Mouse (Mus musculus): ENCODE data around the gene Plxna4. TPM values are rescaled to one million over a fixed set of nuclear protein-coding genes. Genes with fewer than 3 reads are reported as not detected.

Gene Plxna4
- total and polyA plus RNA-seq, 3 experiments: not detected

DNA sequence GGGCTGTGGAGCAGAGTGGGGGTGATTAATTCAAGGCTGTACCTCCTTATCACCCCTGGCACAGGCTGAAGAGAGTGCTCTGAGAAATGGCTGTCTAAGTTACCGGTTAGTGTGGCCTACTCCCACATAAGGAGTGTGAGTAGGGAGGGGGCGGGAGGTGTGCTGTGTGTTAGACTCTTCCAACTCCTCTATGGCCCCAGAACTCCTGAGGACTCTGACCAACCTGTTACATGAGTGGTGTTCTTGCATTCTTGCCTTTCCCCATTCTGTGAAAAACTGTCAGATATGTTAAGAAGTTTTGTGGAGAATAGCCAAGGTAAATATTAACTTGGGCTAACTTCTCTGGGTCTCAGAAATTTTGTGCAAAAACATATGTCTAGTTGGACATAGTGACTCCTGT, 201.1 kb downstream of the Plxna4 start:
- no peak overlapping the region for H3K27ac ChIP-seq (ENCODE audit: insufficient read depth, low read depth)
- dilution Hi-C loops (cut with MboI; ENCODE audit: extremely low pct_ligation_motif_present, extremely low pct_unique_long_range_greater_than_20kb, low sequenced_read_pairs): no loop called here

DNA sequence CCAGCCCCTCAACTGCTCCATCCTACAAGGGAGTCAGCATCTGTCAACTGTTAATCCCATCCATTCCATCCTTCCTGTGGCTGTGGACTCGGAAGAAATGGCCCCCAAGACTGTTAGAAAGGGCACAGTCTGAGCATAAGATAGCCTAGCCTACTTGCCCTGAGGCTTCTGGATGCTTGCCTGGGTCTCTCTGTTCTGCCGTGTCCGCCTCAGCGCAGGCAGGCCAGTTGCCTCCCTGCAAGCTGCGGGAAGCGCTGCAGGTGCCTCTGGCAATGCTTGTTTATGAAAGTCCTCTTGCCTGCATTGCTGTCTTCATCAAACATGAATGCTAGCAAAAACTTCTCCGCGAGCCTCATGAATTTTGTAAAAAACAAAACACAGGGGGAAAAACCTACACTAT, 203.1 kb downstream of the Plxna4 start:
- H3K27ac ChIP-seq (ENCODE audit: insufficient read depth, low read depth): no peak overlapping the region
- DNase-seq (ENCODE audit: extremely low read depth): no peak
- peaks cover 65% of the 10 kb centered on the region for H3K27me3 ChIP-seq (replicated peaks)
- no peaks in the 10 kb centered on the region for H3K36me3 ChIP-seq (replicated peaks in 1 of 2; ENCODE audit: control insufficient read depth in 1 of 2, insufficient read depth in 1 of 2, low read length in 1 of 2)
- H3K4me1 ChIP-seq (ENCODE audit: control insufficient read depth in 1 of 2, insufficient read depth in 2 of 2): no peaks in the 10 kb centered on the region
- dilution Hi-C loops (cut with MboI; ENCODE audit: extremely low pct_ligation_motif_present, extremely low pct_unique_long_range_greater_than_20kb, low sequenced_read_pairs) (no loop called here), in situ Hi-C loops (cut with MboI; ENCODE audit: low pct_ligation_motif_present, low pct_unique_long_range_greater_than_20kb, low sequenced_read_pairs) (no loop called here)
- TF ChIP-seq SIN3A (IDR thresholded peaks at IDR 0.05; ENCODE audit: low read length) (no peak), NELFE (IDR thresholded peaks at IDR 0.05; ENCODE audit: low read depth, low read length) (no peak), E2F4 (IDR thresholded peaks at IDR 0.05; ENCODE audit: insufficient replicate concordance, low read depth, low read length) (no peak), JUN (IDR thresholded peaks at IDR 0.05; ENCODE audit: insufficient read depth, low read depth, low read length) (no peak)
- no peak overlapping the region for H3K4me3 ChIP-seq (replicated peaks in 1 of 3; ENCODE audit: low read depth in 2 of 3, low read length in 2 of 3, poor library complexity in 1 of 3)
- H3K9ac ChIP-seq (ENCODE audit: insufficient read depth, low read depth): no peak overlapping the region
- H3K9me3 ChIP-seq (replicated peaks; ENCODE audit: low read length): no peaks in the 10 kb centered on the region
- no peaks in the 10 kb centered on the region for H3K79me2 ChIP-seq (replicated peaks; ENCODE audit: control insufficient read depth, extremely low read depth, insufficient read depth, poor library complexity, severe bottlenecking)
- H3K4me2 ChIP-seq (ENCODE audit: insufficient read depth, low read depth, poor library complexity, severe bottlenecking): no peak overlapping the region

More for the DNA sequence above, 201.1 kb downstream of the Plxna4 start:
- no peak for DNase-seq (ENCODE audit: extremely low read depth)
- Histone ChIP-seq H3K36me3 (replicated peaks in 1 of 2; ENCODE audit: control insufficient read depth in 1 of 2, insufficient read depth in 1 of 2, low read length in 1 of 2) (no peaks in the 10 kb centered on the region), H3K9me3 (replicated peaks; ENCODE audit: low read length) (no peaks in the 10 kb centered on the region), H3K79me2 (replicated peaks; ENCODE audit: control insufficient read depth, extremely low read depth, insufficient read depth, poor library complexity, severe bottlenecking) (no peaks in the 10 kb centered on the region), H3K4me1 (ENCODE audit: control insufficient read depth in 1 of 2, insufficient read depth in 2 of 2) (no peaks in the 10 kb centered on the region), H3K27me3 (replicated peaks) (peaks cover 49% of the 10 kb centered on the region), H3K4me3 (replicated peaks in 1 of 3; ENCODE audit: low read depth in 2 of 3, low read length in 2 of 3, poor library complexity in 1 of 3) (no peak overlapping the region), H3K4me2 (ENCODE audit: insufficient read depth, low read depth, poor library complexity, severe bottlenecking) (no peak overlapping the region), H3K9ac (ENCODE audit: insufficient read depth, low read depth) (no peak overlapping the region)
- in situ Hi-C loops (cut with MboI; ENCODE audit: low pct_ligation_motif_present, low pct_unique_long_range_greater_than_20kb, low sequenced_read_pairs): no loop called here
- TF ChIP-seq PAX5 (IDR thresholded peaks at IDR 0.05; ENCODE audit: low read length): no peak
- TF ChIP-seq NELFE (IDR thresholded peaks at IDR 0.05; ENCODE audit: low read depth, low read length): no peak
- TF ChIP-seq ETS1 (conservative IDR thresholded peaks at IDR 0.05; ENCODE audit: low read depth, low read length): no peak
- no peak for TF ChIP-seq POLR2AphosphoS2 (IDR thresholded peaks at IDR 0.05; ENCODE audit: low read depth, low read length)
- TF ChIP-seq POLR2A (IDR thresholded peaks at IDR 0.05; ENCODE audit: low read depth, low read length): no peak
- TF ChIP-seq E2F4 (IDR thresholded peaks at IDR 0.05; ENCODE audit: insufficient replicate concordance, low read depth, low read length): no peak
- TF ChIP-seq BHLHE40 (IDR thresholded peaks at IDR 0.05; ENCODE audit: low read depth, low read length): no peak
- no peak for TF ChIP-seq USF1 (IDR thresholded peaks at IDR 0.05; ENCODE audit: low read depth, low read length)
- no peak for TF ChIP-seq CTCF (conservative IDR thresholded peaks at IDR 0.05 in 1 of 2, IDR thresholded peaks at IDR 0.05 in 1 of 2; ENCODE audit: low read depth in 2 of 2, low read length in 2 of 2)
- no peak for TF ChIP-seq MYC (IDR thresholded peaks at IDR 0.05; ENCODE audit: low read depth, low read length)

DNA sequence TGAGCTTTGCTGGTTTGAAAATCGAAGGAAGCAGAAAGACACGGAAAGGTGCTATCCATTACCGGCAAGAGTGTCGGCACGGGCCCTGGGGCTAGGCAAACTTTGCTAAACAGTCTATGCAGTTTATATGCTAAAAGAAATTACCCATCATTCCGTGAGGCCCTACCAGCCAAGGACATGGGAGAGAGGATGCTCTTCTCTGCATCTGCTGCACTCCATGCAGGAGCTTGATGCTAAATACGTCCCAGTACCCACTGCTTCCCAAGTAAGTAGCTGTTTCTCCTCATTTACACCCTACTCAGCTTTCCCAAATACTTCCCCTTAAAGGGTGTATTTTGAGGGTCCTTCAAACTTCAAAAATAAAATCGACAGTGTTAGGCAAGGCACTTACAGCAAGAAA, 203.6 kb downstream of the Plxna4 start:
- Histone ChIP-seq H3K79me2 (replicated peaks; ENCODE audit: control insufficient read depth, extremely low read depth, insufficient read depth, poor library complexity, severe bottlenecking) (no peaks in the 10 kb centered on the region), H3K9me3 (replicated peaks; ENCODE audit: low read length) (no peaks in the 10 kb centered on the region), H3K27ac (ENCODE audit: insufficient read depth, low read depth) (no peak overlapping the region), H3K9ac (ENCODE audit: insufficient read depth, low read depth) (no peak overlapping the region), H3K4me3 (replicated peaks in 1 of 3; ENCODE audit: low read depth in 2 of 3, low read length in 2 of 3, poor library complexity in 1 of 3) (no peak overlapping the region), H3K36me3 (replicated peaks in 1 of 2; ENCODE audit: control insufficient read depth in 1 of 2, insufficient read depth in 1 of 2, low read length in 1 of 2) (no peaks in the 10 kb centered on the region), H3K27me3 (replicated peaks) (peaks cover 70% of the 10 kb centered on the region), H3K4me2 (ENCODE audit: insufficient read depth, low read depth, poor library complexity, severe bottlenecking) (no peak overlapping the region), H3K4me1 (ENCODE audit: control insufficient read depth in 1 of 2, insufficient read depth in 2 of 2) (no peaks in the 10 kb centered on the region)
- no peak for DNase-seq (ENCODE audit: extremely low read depth)
- TF ChIP-seq SIN3A (IDR thresholded peaks at IDR 0.05; ENCODE audit: low read length) (no peak), ZC3H11A (IDR thresholded peaks at IDR 0.05; ENCODE audit: low read depth, low read length) (no peak)
- dilution Hi-C loops (cut with MboI; ENCODE audit: extremely low pct_ligation_motif_present, extremely low pct_unique_long_range_greater_than_20kb, low sequenced_read_pairs): no loop called here
- in situ Hi-C loops (cut with MboI; ENCODE audit: low pct_ligation_motif_present, low pct_unique_long_range_greater_than_20kb, low sequenced_read_pairs): no loop called here
